Mouse (Mus musculus) hindbrain, embryonic 12.5 days (tissue): Measurements from ENCODE around the gene Unc5cl. TPM values are rescaled to one million over a fixed set of nuclear protein-coding genes. Genes with fewer than 3 reads are reported as not detected.

Experiments
- ATAC-seq: fragments of 200-750 bp; cut with Nextera tagmentation; 2 replicates; pipeline ENCODE4 v1.8.0; 2017; ENCODE audit warnings: moderate TSS enrichment; ENCODE audit not compliant: low FRiP score
- H3K27ac ChIP-seq: fragments of 300-500 bp; sonication (generic); 2 replicates; pipeline ENCODE4 v1.5.1; 2016; ENCODE audit warnings: mild to moderate bottlenecking
- H3K27me3 ChIP-seq: fragments of 300-500 bp; sonication (generic); 2 replicates; pipeline ENCODE4 v1.6.1; 2016; ENCODE audit warnings: mild to moderate bottlenecking
- H3K36me3 ChIP-seq: fragments of 300-500 bp; sonication (generic); 2 replicates; pipeline ENCODE4 v1.6.1; 2016; ENCODE audit warnings: mild to moderate bottlenecking
- H3K4me1 ChIP-seq: fragments of 300-500 bp; sonication (generic); 2 replicates; pipeline ENCODE4 v1.6.1; 2016
- H3K4me2 ChIP-seq: fragments of 300-500 bp; sonication (generic); replicated peaks from 2 replicates; pipeline ENCODE4 v1.6.1; 2016; ENCODE audit warnings: mild to moderate bottlenecking
- H3K4me3 ChIP-seq: fragments of 300-500 bp; sonication (generic); 2 replicates; pipeline ENCODE4 v1.5.1; 2016; ENCODE audit warnings: mild to moderate bottlenecking
- H3K9ac ChIP-seq: fragments of 300-500 bp; sonication (generic); 2 replicates; pipeline ENCODE4 v1.6.1; 2016; ENCODE audit warnings: mild to moderate bottlenecking, moderate library complexity
- H3K9me3 ChIP-seq: fragments of 300-500 bp; sonication (generic); replicated peaks from 2 replicates; pipeline ENCODE4 v1.6.1; 2016; ENCODE audit warnings: mild to moderate bottlenecking
- WGBS: fragments of 180-500 bp; shearing (Covaris S2); methylation state at CpG from one replicate; pipeline ENCODE4 v1.1.7; 2016; 5-methylcytosine and 5-hydroxymethylcytosine counted together
- polyA plus RNA-seq: library from polyadenylated mRNA; unstranded; fragments of >200 nt; fragmentation: Nextera tagmentation; extraction: Ambion mirVana; gene quantifications from 2 replicates; pipeline ENCODE4 v1.2.1, GENCODE M21; 2016

Gene Unc5cl
- polyA plus RNA-seq, 1 experiment from 2014 or later = 0.49 TPM

DNA sequence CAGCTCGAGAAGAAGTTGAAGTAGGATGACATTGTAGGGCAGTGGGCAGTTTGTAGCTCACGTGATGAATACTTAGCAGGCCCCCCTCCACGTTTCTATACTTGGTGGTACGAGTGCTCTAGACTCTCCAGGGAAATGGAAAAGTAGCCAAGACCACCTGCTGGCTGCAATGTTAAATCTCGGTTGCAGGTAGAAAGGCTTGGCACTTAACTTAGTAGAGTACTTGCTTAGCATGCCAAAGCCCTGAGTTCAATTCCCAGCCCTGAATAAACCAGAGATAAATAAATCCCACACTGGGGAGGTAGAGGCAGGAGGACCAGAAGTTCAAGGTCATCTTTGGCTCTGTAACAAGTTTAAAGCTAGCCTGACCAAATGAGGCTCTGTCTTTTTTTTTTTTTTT is 20.2 kb upstream of the Unc5cl start:
- Histone ChIP-seq H3K9me3 (no peaks in the 10 kb centered on the region), H3K9ac (no peak overlapping the region), H3K27ac (no peak overlapping the region), H3K4me3 (no peak overlapping the region), H3K4me2 (no peak overlapping the region), H3K36me3 (no peaks in the 10 kb centered on the region), H3K27me3 (no peaks in the 10 kb centered on the region), H3K4me1 (peaks cover 24% of the 10 kb centered on the region)
- WGBS = 81% methylated on average over 5 of the region's 5 CpGs
- no peak for ATAC-seq

DNA sequence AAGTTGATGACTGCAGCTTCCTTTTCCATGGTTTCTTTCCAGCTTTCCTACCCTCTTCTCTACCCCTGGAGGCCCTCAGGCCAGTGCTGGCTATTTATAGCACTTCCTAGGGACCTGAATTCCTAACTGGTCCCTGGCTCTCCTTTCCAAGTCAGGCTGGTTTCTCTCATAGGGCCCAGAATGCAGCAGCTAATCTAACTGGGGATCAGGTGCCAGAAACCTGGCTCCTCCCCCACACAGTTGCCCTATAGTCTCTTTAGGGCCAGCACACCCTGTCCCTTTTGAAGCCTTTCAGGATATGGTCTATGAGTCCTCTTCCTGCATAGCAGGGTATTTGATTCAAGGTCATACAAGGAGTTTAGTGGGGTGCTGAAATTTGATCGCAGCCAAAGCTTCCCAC is 18.2 kb upstream of the Unc5cl start:
- Histone ChIP-seq H3K4me3 (no peak overlapping the region), H3K9ac (no peak overlapping the region), H3K4me2 (no peak overlapping the region), H3K9me3 (no peaks in the 10 kb centered on the region), H3K36me3 (no peaks in the 10 kb centered on the region), H3K4me1 (peaks cover 14% of the 10 kb centered on the region), H3K27ac (peak overlapping the region; percentile 36; the same call in 1 of the 2 replicates), H3K27me3 (no peaks in the 10 kb centered on the region)
- WGBS = 74% methylated on average over 1 of the region's 1 CpGs
- no peak for ATAC-seq

DNA sequence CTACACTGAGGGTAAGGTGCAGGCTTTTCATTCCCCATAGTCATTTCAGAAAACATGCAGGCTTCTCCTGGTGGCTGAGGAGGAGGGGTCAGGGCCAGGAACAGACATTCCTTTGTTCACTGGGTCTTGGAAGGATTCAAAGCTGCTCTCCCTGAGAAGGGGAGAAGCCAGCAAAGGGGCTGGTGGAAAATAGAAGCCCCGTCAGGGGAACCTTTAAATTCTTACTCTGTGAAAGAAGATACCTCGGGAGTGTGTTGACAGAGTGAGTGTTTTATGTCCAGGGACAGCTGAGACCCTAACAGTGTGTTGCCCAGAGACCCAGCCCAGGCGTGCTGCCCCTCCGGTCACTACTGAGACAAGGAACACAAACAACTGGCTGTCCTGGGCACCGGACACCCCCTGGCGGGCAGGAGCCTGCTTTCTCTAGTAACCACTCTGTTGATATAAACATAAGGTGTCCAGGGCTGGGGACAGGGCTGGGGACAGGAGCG is 17.2 kb upstream of the Unc5cl start:
- Histone ChIP-seq H3K36me3 (no peaks in the 10 kb centered on the region), H3K4me2 (no peak overlapping the region), H3K9me3 (no peaks in the 10 kb centered on the region), H3K9ac (no peak overlapping the region), H3K27ac (peak overlapping the region; percentile 53), H3K27me3 (no peaks in the 10 kb centered on the region), H3K4me3 (no peak overlapping the region), H3K4me1 (peaks cover 12% of the 10 kb centered on the region)
- 39% methylated on average over 7 of the region's 7 CpGs for WGBS
- no peak for ATAC-seq

DNA sequence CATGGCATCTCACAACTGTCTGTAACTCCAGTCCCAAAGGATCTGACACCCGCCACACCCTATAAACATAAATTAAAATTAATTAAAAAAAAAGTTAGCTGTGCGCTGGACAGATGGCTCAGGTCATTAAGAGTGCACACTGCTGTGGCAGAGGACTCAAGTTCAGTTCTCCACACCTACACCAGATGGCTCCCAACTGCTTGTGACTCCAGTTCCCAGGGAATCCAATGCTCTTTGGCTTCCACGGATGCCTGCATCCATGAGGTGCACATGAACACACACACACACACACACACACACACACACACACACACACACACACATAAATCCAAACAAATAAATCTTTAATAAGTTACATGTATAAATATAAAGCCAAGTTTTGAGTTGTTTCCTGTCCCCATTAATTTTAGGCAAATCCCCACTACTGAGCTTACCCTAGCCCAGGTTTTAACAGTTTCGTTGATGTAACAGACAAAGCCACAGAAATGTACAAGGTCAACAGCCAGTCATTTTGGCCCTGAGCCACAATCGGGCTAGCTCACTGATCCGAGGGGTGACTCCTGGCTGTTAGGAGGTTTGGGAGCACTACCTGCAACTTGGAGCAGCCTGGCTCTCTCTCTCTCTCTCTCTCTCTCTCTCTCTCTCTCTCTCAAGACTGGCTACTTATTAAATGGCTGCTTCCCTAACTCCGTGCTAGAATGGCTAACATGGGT is 11.8 kb upstream of the Unc5cl start:
- Histone ChIP-seq H3K9me3 (no peaks in the 10 kb centered on the region), H3K9ac (no peak overlapping the region), H3K27ac (no peak overlapping the region), H3K4me1 (no peaks in the 10 kb centered on the region), H3K4me2 (no peak overlapping the region), H3K27me3 (no peaks in the 10 kb centered on the region), H3K36me3 (no peaks in the 10 kb centered on the region), H3K4me3 (no peak overlapping the region)
- ATAC-seq = 0 out of 2 replicates have a peak, but pooled peaks have one; percentile 41
- 61% methylated on average over 7 of the region's 7 CpGs for WGBS

DNA sequence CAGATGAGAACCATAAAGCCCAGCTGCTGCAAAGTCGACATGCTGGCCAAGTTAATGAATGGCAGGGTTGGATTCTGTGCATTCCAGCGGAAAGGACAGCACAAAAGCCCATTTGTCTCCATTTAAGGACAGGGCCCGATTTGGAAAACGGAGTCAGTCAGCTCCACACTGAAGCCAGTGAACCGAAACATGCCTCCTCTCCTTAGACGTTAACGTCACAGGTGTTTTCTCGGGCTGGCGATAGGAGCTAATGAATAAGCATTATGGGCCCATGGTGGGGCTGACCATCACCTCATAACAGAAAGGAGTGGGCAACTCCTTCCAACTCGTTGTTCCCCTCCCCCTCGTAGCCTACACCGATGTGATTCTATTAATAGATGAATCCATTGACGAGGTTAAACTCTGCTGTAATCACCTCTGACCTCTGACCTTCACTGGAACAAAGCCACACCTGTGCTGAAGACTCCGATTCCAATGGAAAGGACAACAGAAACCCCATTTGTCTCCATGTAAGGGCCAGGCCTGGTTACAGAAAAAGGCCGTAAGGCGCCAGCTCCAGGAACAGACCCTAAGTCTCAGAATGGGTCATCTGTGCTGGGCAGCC is 11.1 kb upstream of the Unc5cl start:
- no peak overlapping the region for H3K9ac ChIP-seq
- ATAC-seq = 0 out of 2 replicates have a peak, but pooled peaks have one; percentile 7
- H3K4me3 ChIP-seq = no peak overlapping the region
- H3K27ac ChIP-seq = no peak overlapping the region
- no peaks in the 10 kb centered on the region for H3K36me3 ChIP-seq
- no peaks in the 10 kb centered on the region for H3K4me1 ChIP-seq
- no peak overlapping the region for H3K4me2 ChIP-seq
- WGBS = 52% methylated on average over 16 of the region's 16 CpGs
- H3K27me3 ChIP-seq = no peaks in the 10 kb centered on the region
- no peaks in the 10 kb centered on the region for H3K9me3 ChIP-seq

DNA sequence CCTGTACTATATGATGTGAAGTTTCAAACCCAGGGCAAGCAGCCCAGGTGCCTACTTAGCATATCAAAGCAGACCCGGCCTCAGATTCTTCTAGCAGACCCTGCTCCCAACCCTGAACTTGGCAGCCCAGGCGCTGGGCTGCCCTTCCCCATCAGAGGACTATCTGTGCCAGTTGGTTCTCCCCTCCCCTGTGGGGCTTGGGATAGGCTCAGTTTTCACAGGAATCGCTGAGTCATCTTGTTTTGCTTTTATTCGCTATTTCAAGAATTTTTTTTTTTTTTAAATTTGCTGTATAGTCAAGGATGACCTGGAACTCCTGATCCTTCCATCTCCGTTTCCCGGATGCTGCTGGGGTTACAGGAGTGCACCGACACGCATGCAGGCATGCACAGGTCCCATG is 7.0 kb upstream of the Unc5cl start:
- no peak overlapping the region for H3K4me3 ChIP-seq
- H3K9ac ChIP-seq = no peak overlapping the region
- no peaks in the 10 kb centered on the region for H3K36me3 ChIP-seq
- WGBS = 75% methylated on average over 8 of the region's 8 CpGs
- H3K27me3 ChIP-seq = no peaks in the 10 kb centered on the region
- no peaks in the 10 kb centered on the region for H3K9me3 ChIP-seq
- H3K4me1 ChIP-seq = peaks cover 4% of the 10 kb centered on the region; the same call in 1 of the 2 replicates
- ATAC-seq = no peak
- no peak overlapping the region for H3K4me2 ChIP-seq
- H3K27ac ChIP-seq = no peak overlapping the region

DNA sequence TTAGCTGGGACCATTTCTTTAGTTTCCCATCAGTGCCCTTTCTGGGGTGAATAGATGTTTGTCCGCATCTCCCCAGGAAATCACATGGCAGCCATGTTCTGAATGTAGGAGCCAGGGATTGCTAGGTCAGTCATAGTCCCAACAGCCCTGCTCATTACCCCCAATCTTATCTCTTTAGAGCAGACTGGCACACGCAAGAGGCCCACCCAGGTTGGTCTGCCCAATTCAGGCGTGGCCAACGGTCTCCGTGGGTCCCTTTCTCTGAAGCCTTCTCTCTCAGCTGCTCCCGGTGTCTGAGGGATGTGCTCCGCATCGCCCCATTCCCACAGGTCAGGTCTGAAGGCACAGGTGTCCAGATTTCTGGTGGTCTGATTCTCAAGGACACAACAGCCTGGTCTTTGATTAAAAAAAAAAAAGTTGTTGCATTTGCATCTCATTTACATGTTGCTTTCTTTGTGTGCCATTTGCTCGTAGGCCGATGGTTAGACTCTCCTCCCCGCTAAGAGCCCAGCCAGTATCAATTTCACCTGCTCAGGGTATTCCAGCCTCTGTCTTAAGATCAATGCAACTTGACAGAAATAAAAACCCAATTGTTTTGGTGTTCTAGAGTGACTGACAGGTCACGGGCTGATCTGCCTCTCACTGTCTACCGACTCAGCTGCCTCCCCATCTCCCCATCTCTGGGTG is 3.9 kb upstream of the Unc5cl start:
- no peaks in the 10 kb centered on the region for H3K9me3 ChIP-seq
- H3K36me3 ChIP-seq = no peaks in the 10 kb centered on the region
- 77% methylated on average over 13 of the region's 13 CpGs for WGBS
- no peaks in the 10 kb centered on the region for H3K27me3 ChIP-seq
- H3K4me2 ChIP-seq = no peak overlapping the region
- H3K4me3 ChIP-seq = no peak overlapping the region
- peaks cover 4% of the 10 kb centered on the region; the same call in 1 of the 2 replicates for H3K4me1 ChIP-seq
- no peak overlapping the region for H3K27ac ChIP-seq
- no peak for ATAC-seq
- no peak overlapping the region for H3K9ac ChIP-seq

DNA sequence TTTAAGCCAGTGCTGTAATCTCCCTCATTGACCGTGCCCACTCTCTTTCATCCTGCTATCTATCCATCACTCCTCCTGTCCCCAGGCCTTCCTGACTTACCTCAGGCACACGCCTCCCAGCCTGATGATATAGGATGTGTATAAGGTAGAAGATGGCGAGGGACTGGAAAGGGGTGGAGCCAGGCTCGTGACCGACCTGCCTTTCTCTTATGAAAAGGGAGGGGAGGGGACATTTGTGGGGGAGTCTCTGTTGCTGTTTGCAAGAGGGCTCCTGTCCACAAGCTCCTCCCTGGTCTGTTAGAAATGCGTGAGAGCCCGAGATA is 3.4 kb upstream of the Unc5cl start, which contains the start of gene Tspo2:
Tspo2 (minus strand) TSS at position 170 of the 323 bp plus-strand sequence.
- Histone ChIP-seq H3K4me3 (no peak within 1 kb of the TSS), H3K36me3 (no peaks in the 10 kb centered on the region), H3K9me3 (no peaks in the 10 kb centered on the region), H3K27me3 (no peaks in the 10 kb centered on the region), H3K9ac (no peak within 1 kb of the TSS), H3K4me2 (no peak within 1 kb of the TSS), H3K27ac (no peak within 1 kb of the TSS), H3K4me1 (peaks cover 4% of the 10 kb centered on the region; the same call in 1 of the 2 replicates)
- WGBS = 71% methylated on average over 7 of the region's 7 CpGs
- ATAC-seq = 0 out of 2 replicates have a peak, but pooled peaks have one; percentile 38

DNA sequence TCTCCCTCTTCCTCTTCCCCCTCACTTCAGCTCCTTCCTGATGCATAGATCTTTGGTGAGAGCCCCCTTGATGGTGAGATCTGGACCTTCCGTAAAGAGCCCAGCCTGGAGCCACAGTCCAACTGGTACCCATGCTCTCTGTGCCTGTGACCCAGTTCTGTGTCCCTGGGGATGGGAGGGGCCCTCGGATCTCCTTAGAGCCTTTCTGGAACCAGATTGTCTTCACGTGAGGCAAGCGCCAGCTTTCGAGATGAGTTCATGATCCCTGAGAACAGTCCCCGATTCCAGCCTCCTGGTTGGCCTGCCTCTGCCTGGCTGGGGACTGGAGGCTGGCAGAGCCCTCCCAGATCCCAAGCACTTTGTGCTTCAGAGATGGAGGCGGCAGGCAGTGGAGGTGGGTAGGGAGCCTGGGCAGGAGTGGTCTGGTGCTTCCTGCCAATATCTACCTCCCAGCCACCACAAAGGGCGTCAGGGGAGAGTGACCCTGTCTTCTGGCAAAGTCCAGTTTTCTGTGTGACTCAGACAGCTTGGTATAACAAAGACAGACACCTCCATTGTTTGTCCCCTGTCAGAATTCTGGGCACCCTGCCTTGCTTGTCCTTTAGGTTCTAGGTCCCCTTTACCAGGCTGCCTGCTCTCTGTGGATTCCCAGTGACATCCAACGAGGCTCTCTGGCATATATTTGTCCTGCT is 2.8 kb upstream of the Unc5cl start:
- no peak overlapping the region for H3K27ac ChIP-seq
- no peaks in the 10 kb centered on the region for H3K36me3 ChIP-seq
- no peak overlapping the region for H3K9ac ChIP-seq
- ATAC-seq = no peak
- H3K9me3 ChIP-seq = no peaks in the 10 kb centered on the region
- H3K4me1 ChIP-seq = peaks cover 4% of the 10 kb centered on the region; the same call in 1 of the 2 replicates
- WGBS = 63% methylated on average over 9 of the region's 9 CpGs
- H3K4me3 ChIP-seq = no peak overlapping the region
- no peaks in the 10 kb centered on the region for H3K27me3 ChIP-seq
- no peak overlapping the region for H3K4me2 ChIP-seq

DNA sequence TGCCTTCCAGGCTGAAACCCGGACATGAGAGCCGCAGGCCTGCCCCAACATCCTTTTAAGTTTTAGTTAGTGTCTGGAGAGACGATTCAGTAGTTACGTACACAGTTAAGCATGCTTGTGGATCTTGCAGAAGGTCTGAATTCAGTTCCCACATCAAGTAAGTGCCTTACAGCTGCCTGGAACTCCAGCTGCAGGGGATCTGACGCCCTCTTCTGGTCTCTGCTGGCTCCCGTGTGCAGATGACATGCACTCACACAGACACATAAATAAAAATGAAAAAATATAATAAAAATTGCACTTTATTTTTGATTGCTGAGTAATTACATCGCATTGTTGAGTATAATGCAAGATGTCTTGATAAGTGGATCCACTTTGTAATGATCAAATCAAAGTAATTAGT is 1.2 kb upstream of the Unc5cl start:
- H3K27me3 ChIP-seq = no peaks in the 10 kb centered on the region
- H3K36me3 ChIP-seq = no peaks in the 10 kb centered on the region
- no peak for ATAC-seq

DNA sequence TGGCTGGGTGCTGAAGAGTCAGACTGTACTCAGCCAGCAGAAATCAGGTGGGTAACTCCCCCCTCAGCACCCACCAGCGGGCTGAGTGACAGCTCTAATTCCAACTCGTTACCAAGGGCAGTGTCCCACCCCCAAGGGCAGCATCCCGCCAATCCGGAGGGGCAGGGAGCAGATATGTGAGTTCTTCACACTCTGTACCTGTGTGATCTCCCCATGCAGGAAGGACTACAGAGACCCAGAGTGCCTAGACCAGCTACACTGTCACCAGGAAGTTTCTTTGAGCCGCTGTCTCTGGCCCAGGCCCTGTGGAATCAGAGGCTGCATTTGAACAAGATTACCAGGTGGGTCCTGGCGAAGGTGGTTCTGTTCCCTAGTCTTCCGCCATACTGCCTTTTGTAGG is 511 bp upstream of the Unc5cl start:
- no peak overlapping the region for H3K9ac ChIP-seq
- ATAC-seq = no peak
- WGBS = 53% methylated on average over 7 of the region's 7 CpGs
- H3K9me3 ChIP-seq = no peaks in the 10 kb centered on the region
- no peak overlapping the region for H3K27ac ChIP-seq
- H3K36me3 ChIP-seq = no peaks in the 10 kb centered on the region
- H3K27me3 ChIP-seq = no peaks in the 10 kb centered on the region
- no peak overlapping the region for H3K4me2 ChIP-seq
- peaks cover 4% of the 10 kb centered on the region; the same call in 1 of the 2 replicates for H3K4me1 ChIP-seq
- no peak overlapping the region for H3K4me3 ChIP-seq

More for the DNA sequence above, 1.2 kb upstream of the Unc5cl start:
- Histone ChIP-seq H3K4me2 (no peak overlapping the region), H3K9ac (no peak overlapping the region), H3K4me3 (no peak overlapping the region), H3K27ac (no peak overlapping the region), H3K4me1 (peaks cover 4% of the 10 kb centered on the region; the same call in 1 of the 2 replicates), H3K9me3 (no peaks in the 10 kb centered on the region)
- 80% methylated on average over 7 of the region's 7 CpGs for WGBS

DNA sequence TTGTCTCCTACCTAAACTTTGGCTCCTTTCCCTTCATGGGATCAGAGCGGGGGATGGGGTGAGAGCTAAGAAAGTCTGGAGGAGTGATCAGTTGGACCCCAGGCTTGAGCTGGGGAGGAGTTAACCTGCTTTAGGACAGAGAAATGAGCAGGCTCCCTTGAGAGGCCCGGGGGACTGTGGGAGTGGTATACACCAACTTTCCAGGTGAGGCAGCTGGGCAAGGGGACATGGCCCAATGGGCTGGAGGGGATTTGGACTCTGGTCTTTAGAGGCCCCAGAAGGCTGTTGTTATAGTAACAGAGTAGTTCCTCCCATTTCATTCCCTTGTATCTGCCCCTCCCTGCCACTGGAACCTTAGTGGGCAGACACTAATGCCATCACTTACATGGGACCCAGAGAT is 1.3 kb downstream of the Unc5cl start:
- Histone ChIP-seq H3K9ac (no peak overlapping the region), H3K4me3 (no peak overlapping the region), H3K4me2 (no peak overlapping the region), H3K36me3 (no peaks in the 10 kb centered on the region), H3K27me3 (no peaks in the 10 kb centered on the region), H3K4me1 (peaks cover 4% of the 10 kb centered on the region; the same call in 1 of the 2 replicates), H3K27ac (no peak overlapping the region), H3K9me3 (no peaks in the 10 kb centered on the region)
- ATAC-seq = no peak
- 82% methylated on average over 2 of the region's 2 CpGs for WGBS
